Mouse (Mus musculus) limb, embryonic 14.5 days (tissue): ENCODE data around the gene Afg1l. TPM values are rescaled to one million over a fixed set of nuclear protein-coding genes. Genes with fewer than 3 reads are reported as not detected.

ENCODE experiments used
- ATAC-seq: fragments of 200-750 bp; cut with Nextera tagmentation; 2 replicates; pipeline ENCODE4 v1.8.0; 2017; ENCODE audit warnings: low read depth, moderate number of reproducible peaks, moderate TSS enrichment; ENCODE audit not compliant: low FRiP score
- DNase-seq: peaks from one replicate; pipeline ENCODE4 v3.0.0-alpha.2; 2015; ENCODE audit warnings: low spot score
- H3K27ac ChIP-seq: fragments of 300-500 bp; sonication (generic); replicated peaks from 2 replicates; pipeline ENCODE4 v1.5.1; 2014; ENCODE audit warnings: low read depth, mild to moderate bottlenecking, low read length, moderate library complexity, mixed read lengths
- H3K27me3 ChIP-seq: fragments of 300-500 bp; sonication (generic); 2 replicates; pipeline ENCODE4 v1.6.1; 2014; ENCODE audit warnings: low read length, mixed read lengths; ENCODE audit not compliant: control insufficient read depth, insufficient read depth
- H3K36me3 ChIP-seq: fragments of 300-500 bp; sonication (generic); 2 replicates; pipeline ENCODE4 v1.6.1; 2014; ENCODE audit warnings: mild to moderate bottlenecking, low read length, moderate library complexity, mixed read lengths; ENCODE audit not compliant: control insufficient read depth, insufficient read depth
- H3K4me1 ChIP-seq: fragments of 300-500 bp; sonication (generic); 2 replicates; pipeline ENCODE4 v1.6.1; 2014; ENCODE audit warnings: antibody characterized with exemption, low read length, mixed read lengths; ENCODE audit not compliant: control insufficient read depth, insufficient read depth
- H3K4me2 ChIP-seq: fragments of 300-500 bp; sonication (generic); replicated peaks from 2 replicates; pipeline ENCODE4 v1.6.1; 2014; ENCODE audit warnings: low read depth, mild to moderate bottlenecking, low read length, moderate library complexity; ENCODE audit not compliant: severe bottlenecking
- H3K4me3 ChIP-seq: fragments of 300-500 bp; sonication (generic); replicated peaks from 2 replicates; pipeline ENCODE4 v1.5.1; 2014; ENCODE audit warnings: low read length
- H3K9ac ChIP-seq: fragments of 300-500 bp; sonication (generic); 2 replicates; pipeline ENCODE4 v1.6.1; 2014; ENCODE audit warnings: mild to moderate bottlenecking, low read depth, low read length, moderate library complexity; ENCODE audit not compliant: severe bottlenecking
- H3K9me3 ChIP-seq: fragments of 300-500 bp; sonication (generic); 2 replicates; pipeline ENCODE4 v1.6.1; 2016; ENCODE audit warnings: low read length; ENCODE audit not compliant: control insufficient read depth
- POLR2A ChIP-seq: fragments of 200-500 bp; IDR thresholded peaks from 2 replicates; pipeline ENCODE4 v1.8.0; 2012; ENCODE audit warnings: inconsistent platforms, mild to moderate bottlenecking, moderate library complexity, borderline replicate concordance; ENCODE audit not compliant: insufficient read depth, insufficient read length; ENCODE audit errors: extremely low read depth
- WGBS: fragments of 180-500 bp; shearing (Covaris S2); extraction: QIAGEN DNeasy Blood & Tissue Kit; methylation state at CpG from one replicate; pipeline ENCODE4 v1.1.7; 2014; 5-methylcytosine and 5-hydroxymethylcytosine counted together
- polyA plus RNA-seq, 2 experiments: library from polyadenylated mRNA; depleted of rRNA in 1 of 2; stranded (reverse) in 1 of 2; unstranded in 1 of 2; fragments of >200 nt; fragmentation: Nextera tagmentation in 1 of 2; extraction: Ambion mirVana in 1 of 2; gene quantifications; 2 replicates each; pipeline versions ENCODE4 v1.2.1 to v1.2.3; 2012 to 2014

The Afg1l gene
- polyA plus RNA-seq, 2 experiments: 5.3 to 5.7 TPM

GRCm38 (mm10) chr10:42340426-42340793, 138.0 kb downstream of the Afg1l start:
- TF ChIP-seq POLR2A: no peak
- WGBS: 72% methylated on average over 6 of the region's 6 CpGs
- ATAC-seq: no peak

GRCm38 (mm10) chr10:42339773-42340425, 138.5 kb downstream of the Afg1l start:
- no peak overlapping the region for H3K9ac ChIP-seq
- no peak for TF ChIP-seq POLR2A
- no peak overlapping the region for H3K4me3 ChIP-seq
- WGBS: 83% methylated on average over 8 of the region's 8 CpGs
- H3K27ac ChIP-seq: no peak overlapping the region
- no peaks in the 10 kb centered on the region for H3K9me3 ChIP-seq
- H3K36me3 ChIP-seq: no peaks in the 10 kb centered on the region
- H3K27me3 ChIP-seq: no peaks in the 10 kb centered on the region
- no peaks in the 10 kb centered on the region for H3K4me1 ChIP-seq
- DNase-seq (no peak), ATAC-seq (no peak)
- H3K4me2 ChIP-seq: no peak overlapping the region

More at GRCm38 (mm10) chr10:42340426-42340793, 138.0 kb downstream of the Afg1l start:
- Histone ChIP-seq H3K27me3 (no peaks in the 10 kb centered on the region), H3K4me3 (no peak overlapping the region), H3K9ac (no peak overlapping the region), H3K36me3 (no peaks in the 10 kb centered on the region), H3K4me1 (no peaks in the 10 kb centered on the region), H3K9me3 (no peaks in the 10 kb centered on the region), H3K27ac (no peak overlapping the region), H3K4me2 (no peak overlapping the region)
- no peak for DNase-seq

GRCm38 (mm10) chr10:42338456-42338855, 139.9 kb downstream of the Afg1l start:
- Histone ChIP-seq H3K9me3 (no peaks in the 10 kb centered on the region), H3K36me3 (no peaks in the 10 kb centered on the region), H3K4me1 (no peaks in the 10 kb centered on the region), H3K9ac (no peak overlapping the region), H3K4me3 (no peak overlapping the region), H3K4me2 (no peak overlapping the region), H3K27me3 (no peaks in the 10 kb centered on the region), H3K27ac (no peak overlapping the region)
- no peak for TF ChIP-seq POLR2A
- no peak for ATAC-seq
- no peak for DNase-seq
- 76% methylated on average over 9 of the region's 9 CpGs for WGBS

GRCm38 (mm10) chr10:42327576-42327975, 150.8 kb downstream of the Afg1l start:
- DNase-seq: no peak
- no peak overlapping the region for H3K9ac ChIP-seq

GRCm38 (mm10) chr10:42325305-42325704, 153.1 kb downstream of the Afg1l start:
- no peak overlapping the region for H3K4me2 ChIP-seq
- H3K4me1 ChIP-seq: no peaks in the 10 kb centered on the region
- no peaks in the 10 kb centered on the region for H3K36me3 ChIP-seq
- 86% methylated on average over 10 of the region's 10 CpGs for WGBS
- ATAC-seq (no peak), DNase-seq (no peak)
- H3K9me3 ChIP-seq: no peaks in the 10 kb centered on the region
- H3K9ac ChIP-seq: no peak overlapping the region
- no peaks in the 10 kb centered on the region for H3K27me3 ChIP-seq
- H3K4me3 ChIP-seq: no peak overlapping the region
- no peak for TF ChIP-seq POLR2A
- no peak overlapping the region for H3K27ac ChIP-seq

More at GRCm38 (mm10) chr10:42327576-42327975, 150.8 kb downstream of the Afg1l start:
- Histone ChIP-seq H3K4me1 (no peaks in the 10 kb centered on the region), H3K27me3 (no peaks in the 10 kb centered on the region), H3K36me3 (no peaks in the 10 kb centered on the region), H3K27ac (no peak overlapping the region), H3K9me3 (no peaks in the 10 kb centered on the region), H3K4me3 (no peak overlapping the region), H3K4me2 (no peak overlapping the region)
- ATAC-seq: no peak
- WGBS: 70% methylated on average over 8 of the region's 8 CpGs
- TF ChIP-seq POLR2A: no peak

GRCm38 (mm10) chr10:42323978-42324377, 154.4 kb downstream of the Afg1l start:
- Histone ChIP-seq H3K9me3 (no peaks in the 10 kb centered on the region), H3K27ac (no peak overlapping the region), H3K4me2 (no peak overlapping the region), H3K36me3 (no peaks in the 10 kb centered on the region), H3K9ac (no peak overlapping the region), H3K4me3 (no peak overlapping the region), H3K4me1 (no peaks in the 10 kb centered on the region), H3K27me3 (no peaks in the 10 kb centered on the region)
- DNase-seq (no peak), ATAC-seq (no peak)
- TF ChIP-seq POLR2A: no peak
